Mouse (Mus musculus) c-Kit-positive CD71-negative TER-119-negative erythroid progenitor cells, embryonic 14.5 days (primary cell): ENCODE data around the gene Tmem88.

Source experiments
- DNase-seq: peaks from one replicate; pipeline ENCODE4 v3.0.0-alpha.2; 2013; ENCODE audit warnings: low read depth

Tmem88 gene

GRCm38 (mm10) chr11:69398059-69398458, at the start of gene Tmem88:
Tmem88 (minus strand) TSS chr11:69398234.
- no peak for DNase-seq

- no peak for DNase-seq
Measured at GRCm38 (mm10) chr11:69447299-69447698, 49.3 kb upstream of the Tmem88 start.

DNA sequence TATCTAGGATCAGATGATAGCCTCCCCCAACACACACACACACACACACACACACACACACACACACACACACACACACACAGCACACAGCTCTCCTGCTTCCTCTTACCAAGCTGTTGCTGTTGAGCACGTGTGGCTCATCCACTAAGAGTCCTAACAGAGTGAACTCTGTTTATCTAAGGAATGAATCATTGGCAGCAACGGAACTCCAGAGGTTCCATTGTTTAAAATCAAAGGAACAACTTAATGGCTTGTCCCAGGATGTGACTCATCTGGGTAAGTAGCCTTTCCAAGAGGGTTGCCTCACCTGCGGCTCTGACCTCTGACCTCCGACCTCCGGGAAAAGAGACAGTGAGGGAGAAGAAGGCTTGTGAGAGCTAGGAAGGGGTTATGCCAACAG, 45.3 kb upstream of the Tmem88 start:
- no peak for DNase-seq

- no peak for DNase-seq
Measured at GRCm38 (mm10) chr11:69437291-69437690, 39.3 kb upstream of the Tmem88 start.

DNA sequence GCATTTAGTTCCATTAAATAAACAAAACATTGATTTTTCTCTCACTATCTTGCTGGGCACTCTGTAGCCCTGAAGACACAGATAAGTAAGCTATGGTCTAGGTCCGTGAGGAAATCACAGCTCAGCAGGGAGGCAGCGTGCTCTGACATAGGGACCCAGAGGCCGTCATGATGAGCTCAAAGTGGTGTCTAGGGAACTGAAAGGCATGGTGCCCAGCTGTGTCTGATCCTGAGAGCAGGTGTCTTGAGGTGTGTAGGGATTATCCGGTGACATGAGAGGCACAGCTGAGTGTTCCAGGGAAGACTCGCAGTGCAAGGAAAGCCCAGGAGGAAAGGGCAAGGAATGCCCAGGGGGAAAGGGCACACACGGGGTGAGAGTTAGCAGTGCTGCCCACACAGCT, 35.2 kb upstream of the Tmem88 start:
- DNase-seq: no peak

DNA sequence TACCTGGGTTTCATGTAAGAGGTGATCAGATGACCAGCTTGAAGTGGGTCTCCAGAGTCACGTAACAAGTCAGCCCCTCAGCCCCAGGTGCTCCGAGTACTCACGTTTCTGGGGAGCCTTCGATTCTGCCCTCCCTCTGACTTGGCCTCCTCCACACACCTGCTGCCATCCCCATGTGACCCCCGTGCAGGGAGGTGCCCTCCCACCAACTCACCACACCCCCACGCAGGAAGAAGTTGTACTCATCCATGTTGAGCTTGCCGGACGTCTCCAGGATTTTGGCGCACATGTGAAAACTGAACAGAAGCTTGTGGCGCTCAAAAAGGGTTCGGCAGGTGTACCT, 34.6 kb upstream of the Tmem88 start:
- DNase-seq: no peak

GRCm38 (mm10) chr11:69431829-69432639, 34.0 kb upstream of the Tmem88 start:
- no peak for DNase-seq

DNA sequence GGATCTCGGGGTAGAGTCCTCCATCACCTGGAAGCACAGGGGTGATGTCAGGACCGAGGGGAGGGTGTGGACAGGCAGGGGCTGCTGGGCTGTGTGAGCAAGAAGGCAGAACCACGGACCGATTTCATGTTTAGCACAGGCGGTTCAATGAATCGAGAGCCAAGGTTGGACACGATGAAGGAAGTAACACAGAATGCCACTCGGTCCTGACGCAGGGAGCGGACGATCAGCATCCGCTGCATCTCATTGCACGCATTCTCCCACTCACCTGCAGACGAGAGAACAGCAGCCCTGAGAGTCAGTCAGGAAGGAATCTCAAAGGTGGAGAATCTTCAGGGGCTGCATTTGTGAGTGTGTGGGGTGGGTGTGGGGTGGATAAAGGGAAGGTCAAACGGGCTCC, 32.6 kb upstream of the Tmem88 start:
- no peak for DNase-seq

- DNase-seq: no peak
Measured at GRCm38 (mm10) chr11:69429313-69429712, 31.3 kb upstream of the Tmem88 start.

GRCm38 (mm10) chr11:69428751-69429150, 30.7 kb upstream of the Tmem88 start:
- DNase-seq: no peak

GRCm38 (mm10) chr11:69426246-69426645, 28.2 kb upstream of the Tmem88 start:
- DNase-seq: no peak

- DNase-seq: no peak
Measured at GRCm38 (mm10) chr11:69423885-69424284, 25.9 kb upstream of the Tmem88 start.

GRCm38 (mm10) chr11:69422842-69423241, 24.8 kb upstream of the Tmem88 start:
- no peak for DNase-seq

DNA sequence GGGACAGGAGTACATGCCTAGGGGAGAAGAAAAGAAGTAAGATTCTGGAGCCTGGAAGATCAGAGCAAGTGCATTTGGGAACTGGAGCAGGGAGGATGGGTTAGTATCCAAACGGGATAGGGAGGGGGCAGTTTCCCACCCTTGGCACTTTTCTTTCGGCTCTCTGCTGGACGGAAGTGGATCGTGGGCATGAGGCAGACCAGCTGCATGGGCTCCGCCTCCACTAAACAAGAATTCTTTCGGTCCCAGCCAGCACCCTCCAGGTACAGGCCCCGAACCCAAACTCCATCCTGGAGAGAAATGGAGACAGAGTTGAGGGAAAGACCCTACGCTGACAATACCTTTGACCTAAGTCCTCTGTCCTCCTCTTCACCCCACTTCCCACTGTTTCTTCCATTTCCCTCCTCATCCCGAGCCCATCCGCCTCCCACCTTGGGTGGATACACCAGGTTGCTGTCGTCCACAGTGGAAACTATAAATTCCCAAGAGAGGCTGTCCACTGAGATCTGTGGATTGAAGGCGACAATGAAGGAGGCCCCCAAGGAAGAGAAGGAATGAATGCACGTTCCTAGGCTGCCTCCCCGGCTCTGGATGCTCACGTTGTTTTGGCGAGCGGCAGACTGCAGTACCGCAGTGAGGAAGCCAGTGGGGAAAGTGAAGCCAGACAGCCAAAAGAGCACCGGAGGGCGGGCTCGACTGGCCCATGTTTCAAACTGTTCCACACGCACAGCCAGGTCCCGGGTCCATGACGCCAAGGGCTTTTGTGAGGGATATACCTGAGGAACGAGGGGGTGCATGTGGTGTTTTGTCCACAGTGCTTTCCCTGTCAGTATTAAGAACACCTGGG, 23.3 kb upstream of the Tmem88 start:
- no peak for DNase-seq

DNA sequence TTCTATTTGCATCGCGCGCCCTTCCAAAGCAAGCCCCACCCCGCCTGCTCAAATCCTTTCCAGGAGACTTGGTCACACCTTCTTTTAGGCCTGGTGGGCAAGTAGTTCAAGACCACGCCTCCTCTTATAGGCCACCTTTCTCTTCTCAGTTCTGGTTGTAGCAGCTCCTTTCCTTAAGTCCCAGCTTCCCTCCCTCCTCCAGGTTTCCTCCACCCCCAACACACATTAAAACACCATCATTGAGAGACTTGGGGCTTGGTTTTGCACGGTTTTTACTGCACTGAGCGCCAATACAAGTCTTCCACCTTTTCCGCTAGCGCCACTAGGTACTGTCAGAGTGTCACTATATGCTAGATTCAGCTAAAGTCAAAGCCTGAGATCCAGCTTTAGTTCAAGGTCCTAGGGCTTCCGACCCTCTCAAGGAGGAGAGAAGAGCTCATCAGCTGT, 22.5 kb upstream of the Tmem88 start:
- no peak for DNase-seq

GRCm38 (mm10) chr11:69419813-69420553, 21.9 kb upstream of the Tmem88 start:
- DNase-seq: no peak

- no peak for DNase-seq
Measured at GRCm38 (mm10) chr11:69419443-69419812, 21.4 kb upstream of the Tmem88 start.

DNA sequence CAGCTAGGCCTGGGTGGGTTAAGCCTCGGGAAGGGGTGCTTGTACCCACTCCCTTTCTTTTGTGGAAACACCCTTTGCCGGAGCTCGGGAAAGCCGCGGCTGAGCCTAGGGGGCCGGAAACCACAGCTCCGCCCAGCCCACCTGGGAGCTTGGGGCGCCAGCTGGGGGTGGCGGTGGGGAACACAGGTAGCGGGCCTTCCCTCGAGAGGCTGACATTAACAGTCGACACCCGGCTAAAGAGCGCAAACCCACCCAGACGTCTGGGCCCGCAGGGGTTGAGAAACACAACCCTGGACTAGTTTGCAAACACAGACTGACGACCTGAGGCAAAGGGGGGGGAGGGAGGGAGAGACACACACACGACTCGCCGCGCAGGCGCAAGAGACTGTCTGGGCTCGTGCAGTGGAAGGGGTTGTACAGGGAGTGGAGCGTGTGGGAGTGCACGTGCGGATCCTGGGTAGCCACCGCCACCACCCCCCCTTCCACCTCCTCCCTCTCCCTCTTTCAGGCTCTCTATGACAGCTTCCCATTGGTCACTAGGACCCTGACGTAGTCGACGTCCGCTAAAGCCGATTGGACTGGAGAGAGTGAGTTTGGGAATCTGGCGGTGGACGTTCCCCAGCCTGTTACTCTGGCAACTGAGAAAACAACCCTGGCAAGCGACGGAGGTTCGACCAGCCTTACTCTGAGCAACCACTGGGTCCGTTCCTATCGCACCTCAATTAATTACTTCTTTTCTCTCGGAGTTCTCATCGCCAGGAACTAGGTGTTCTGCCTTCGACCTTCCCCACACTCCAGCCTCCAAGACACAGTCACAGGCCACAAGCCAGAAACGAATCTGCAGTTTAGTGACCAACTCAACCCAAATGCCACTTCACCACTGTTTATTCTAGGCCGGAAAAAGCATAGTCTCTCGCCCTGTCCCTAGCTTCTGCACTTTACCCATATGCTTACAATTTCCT, 20.7 kb upstream of the Tmem88 start:
- no peak for DNase-seq

- no peak for DNase-seq
Measured at GRCm38 (mm10) chr11:69417449-69418384, 19.7 kb upstream of the Tmem88 start.

- DNase-seq: no peak
Measured at GRCm38 (mm10) chr11:69416921-69417448, 19.0 kb upstream of the Tmem88 start.
